Mouse (Mus musculus): ENCODE measurements around the gene Hmgb1. TPM values are rescaled to one million over a fixed set of nuclear protein-coding genes. Genes with fewer than 3 reads are reported as not detected.

Hmgb1 gene
- total and polyA plus RNA-seq, 2 experiments from 2014 or later = 128 to 757 TPM

GRCm38 (mm10) chr5:149036920-149037319 lies 147.4 kb downstream of the Hmgb1 start:
- peak; percentile 16; the same call in 1 of the 2 replicates for TF ChIP-seq CTCF (IDR thresholded peaks at IDR 0.05; ENCODE audit: low read depth)
- WGBS = 89% methylated on average over 3 of the region's 3 CpGs
- Histone ChIP-seq H3K27ac (no peak overlapping the region), H3K27me3 (ENCODE audit: insufficient read depth, low read length) (no peaks in the 10 kb centered on the region), H3K4me1 (ENCODE audit: insufficient read depth, low read length) (no peaks in the 10 kb centered on the region), H3K9ac (replicated peaks; ENCODE audit: low read length) (no peak overlapping the region), H3K4me3 (ENCODE audit: low read length) (no peak overlapping the region), H3K9me3 (ENCODE audit: low read length) (no peaks in the 10 kb centered on the region), H3K4me2 (ENCODE audit: low read depth, low read length) (no peak overlapping the region), H3K36me3 (ENCODE audit: insufficient read depth, low read length) (no peaks in the 10 kb centered on the region)
- ATAC-seq = no peak
- no peak for DNase-seq (ENCODE audit: low spot score)

GRCm38 (mm10) chr5:149032438-149032837 lies 151.9 kb downstream of the Hmgb1 start:
- ATAC-seq = no peak
- no peaks in the 10 kb centered on the region for H3K9me3 ChIP-seq (ENCODE audit: low read length)
- TF ChIP-seq CTCF (IDR thresholded peaks at IDR 0.05; ENCODE audit: low read depth) = no peak
- H3K27ac ChIP-seq = no peak overlapping the region
- H3K27me3 ChIP-seq (ENCODE audit: insufficient read depth, low read length) = no peaks in the 10 kb centered on the region
- no peak for DNase-seq (ENCODE audit: low spot score)
- H3K9ac ChIP-seq (replicated peaks; ENCODE audit: low read length) = no peak overlapping the region
- H3K36me3 ChIP-seq (ENCODE audit: insufficient read depth, low read length) = no peaks in the 10 kb centered on the region
- H3K4me3 ChIP-seq (ENCODE audit: low read length) = no peak overlapping the region
- H3K4me2 ChIP-seq (ENCODE audit: low read depth, low read length) = no peak overlapping the region
- 98% methylated on average over 4 of the region's 4 CpGs for WGBS
- 0 out of 2 replicates have a peak, but pooled peaks cover 5% of the 10 kb centered on the region for H3K4me1 ChIP-seq (ENCODE audit: insufficient read depth, low read length)

- peak overlapping the region; percentile 63 for H3K9ac ChIP-seq (replicated peaks; ENCODE audit: low read length)
- peak; percentile 88 for DNase-seq (ENCODE audit: low spot score)
- 3% methylated on average over 30 of the region's 30 CpGs for WGBS
- H3K4me1 ChIP-seq (ENCODE audit: insufficient read depth, low read length) = 0 out of 2 replicates have a peak, but pooled peaks cover 5% of the 10 kb centered on the region
- peak overlapping the region; percentile 90 for H3K27ac ChIP-seq
- peak overlapping the region; percentile 28 for H3K4me3 ChIP-seq (ENCODE audit: low read length)
- H3K27me3 ChIP-seq (ENCODE audit: insufficient read depth, low read length) = no peaks in the 10 kb centered on the region
- H3K36me3 ChIP-seq (ENCODE audit: insufficient read depth, low read length) = no peaks in the 10 kb centered on the region
- H3K4me2 ChIP-seq (ENCODE audit: low read depth, low read length) = peak overlapping the region; percentile 60
- H3K9me3 ChIP-seq (ENCODE audit: low read length) = no peaks in the 10 kb centered on the region
- TF ChIP-seq CTCF (IDR thresholded peaks at IDR 0.05; ENCODE audit: low read depth) = no peak
- peak; percentile 88 for ATAC-seq
Observed at GRCm38 (mm10) chr5:149031199-149031750, 153.0 kb downstream of the Hmgb1 start.

- ATAC-seq (no peak), DNase-seq (ENCODE audit: low spot score) (no peak)
- Histone ChIP-seq H3K4me2 (ENCODE audit: low read depth, low read length) (no peak overlapping the region), H3K36me3 (ENCODE audit: insufficient read depth, low read length) (no peaks in the 10 kb centered on the region), H3K4me3 (ENCODE audit: low read length) (no peak overlapping the region), H3K4me1 (ENCODE audit: insufficient read depth, low read length) (0 out of 2 replicates have a peak, but pooled peaks cover 5% of the 10 kb centered on the region), H3K27me3 (ENCODE audit: insufficient read depth, low read length) (no peaks in the 10 kb centered on the region), H3K27ac (no peak overlapping the region), H3K9me3 (ENCODE audit: low read length) (no peaks in the 10 kb centered on the region), H3K9ac (replicated peaks; ENCODE audit: low read length) (no peak overlapping the region)
- WGBS = 58% methylated on average over 2 of the region's 2 CpGs
- TF ChIP-seq CTCF (IDR thresholded peaks at IDR 0.05; ENCODE audit: low read depth) = no peak
Observed at GRCm38 (mm10) chr5:149030103-149030502, 154.2 kb downstream of the Hmgb1 start.

GRCm38 (mm10) chr5:149028394-149028793 lies 155.9 kb downstream of the Hmgb1 start:
- WGBS = 82% methylated on average over 5 of the region's 5 CpGs
- no peaks in the 10 kb centered on the region for H3K27me3 ChIP-seq (ENCODE audit: insufficient read depth, low read length)
- H3K9me3 ChIP-seq (ENCODE audit: low read length) = no peaks in the 10 kb centered on the region
- 0 out of 2 replicates have a peak, but pooled peaks cover 5% of the 10 kb centered on the region for H3K4me1 ChIP-seq (ENCODE audit: insufficient read depth, low read length)
- TF ChIP-seq CTCF (IDR thresholded peaks at IDR 0.05; ENCODE audit: low read depth) = no peak
- H3K27ac ChIP-seq = no peak overlapping the region
- H3K4me2 ChIP-seq (ENCODE audit: low read depth, low read length) = no peak overlapping the region
- no peak overlapping the region for H3K4me3 ChIP-seq (ENCODE audit: low read length)
- no peak for ATAC-seq
- no peak overlapping the region for H3K9ac ChIP-seq (replicated peaks; ENCODE audit: low read length)
- H3K36me3 ChIP-seq (ENCODE audit: insufficient read depth, low read length) = no peaks in the 10 kb centered on the region
- DNase-seq (ENCODE audit: low spot score) = no peak

GRCm38 (mm10) chr5:149027389-149027788 lies 156.9 kb downstream of the Hmgb1 start:
- H3K9me3 ChIP-seq (ENCODE audit: low read length) = no peaks in the 10 kb centered on the region
- H3K4me3 ChIP-seq (ENCODE audit: low read length) = no peak overlapping the region
- WGBS = 78% methylated on average over 8 of the region's 8 CpGs
- no peak overlapping the region for H3K27ac ChIP-seq
- no peak for ATAC-seq
- H3K27me3 ChIP-seq (ENCODE audit: insufficient read depth, low read length) = no peaks in the 10 kb centered on the region
- peak; percentile 13; the same call in 1 of the 2 replicates for TF ChIP-seq CTCF (IDR thresholded peaks at IDR 0.05; ENCODE audit: low read depth)
- no peak overlapping the region for H3K4me2 ChIP-seq (ENCODE audit: low read depth, low read length)
- no peak for DNase-seq (ENCODE audit: low spot score)
- H3K36me3 ChIP-seq (ENCODE audit: insufficient read depth, low read length) = no peaks in the 10 kb centered on the region
- H3K4me1 ChIP-seq (ENCODE audit: insufficient read depth, low read length) = 0 out of 2 replicates have a peak, but pooled peaks cover 5% of the 10 kb centered on the region
- H3K9ac ChIP-seq (replicated peaks; ENCODE audit: low read length) = no peak overlapping the region

- Histone ChIP-seq H3K4me3 (ENCODE audit: low read length) (no peak overlapping the region), H3K9ac (replicated peaks; ENCODE audit: low read length) (no peak overlapping the region), H3K4me2 (ENCODE audit: low read depth, low read length) (no peak overlapping the region), H3K27me3 (ENCODE audit: insufficient read depth, low read length) (no peaks in the 10 kb centered on the region), H3K9me3 (ENCODE audit: low read length) (no peaks in the 10 kb centered on the region), H3K36me3 (ENCODE audit: insufficient read depth, low read length) (no peaks in the 10 kb centered on the region), H3K4me1 (ENCODE audit: insufficient read depth, low read length) (no peaks in the 10 kb centered on the region), H3K27ac (no peak overlapping the region)
- 63% methylated on average over 7 of the region's 7 CpGs for WGBS
- no peak for ATAC-seq
- DNase-seq (ENCODE audit: low spot score) = no peak
- no peak for TF ChIP-seq CTCF (IDR thresholded peaks at IDR 0.05; ENCODE audit: low read depth)
Observed at GRCm38 (mm10) chr5:149021120-149021519, 163.2 kb downstream of the Hmgb1 start.
